Mouse (Mus musculus): ENCODE data around the gene Gm13030. TPM values are rescaled to one million over a fixed set of nuclear protein-coding genes. Genes with fewer than 3 reads are reported as not detected.
"Not testable (repeated sequence)": the region's sequence is repeated elsewhere in the genome, so short reads cannot be mapped to it uniquely, and the experiment has no call there.

Gene Gm13030
- polyA plus RNA-seq, 1 experiment from 2014 or later, result not detected

- no peak for DNase-seq (ENCODE audit: low spot score)
- peaks cover 24% of the 10 kb centered on the region for H3K36me3 ChIP-seq (ENCODE audit: insufficient read depth, low read length)
- 93% methylated on average over 18 of the region's 18 CpGs for WGBS
- H3K4me2 ChIP-seq (replicated peaks; ENCODE audit: low read depth, low read length), result no peak overlapping the region
- no peaks in the 10 kb centered on the region for H3K9me3 ChIP-seq (ENCODE audit: low read length)
- H3K4me3 ChIP-seq (ENCODE audit: low read depth, low read length), result no peak overlapping the region
- no peaks in the 10 kb centered on the region for H3K4me1 ChIP-seq (ENCODE audit: insufficient read depth, low read depth, low read length)
- no peak overlapping the region for H3K27ac ChIP-seq (ENCODE audit: low read length)
- TF ChIP-seq EP300 (IDR thresholded peaks at IDR 0.05) (no peak), CTCF (IDR thresholded peaks at IDR 0.05) (no peak)
- ATAC-seq, result no peak
- no peak overlapping the region for H3K9ac ChIP-seq (replicated peaks; ENCODE audit: low read depth)
- no peaks in the 10 kb centered on the region for H3K27me3 ChIP-seq (replicated peaks; ENCODE audit: insufficient read depth, low read length)
Observed at GRCm38 (mm10) chr4:138905624-138906337, 32.0 kb upstream of the Gm13030 start.

- H3K36me3 ChIP-seq (ENCODE audit: insufficient read depth, low read length), result peaks cover 31% of the 10 kb centered on the region
- 69% methylated on average over 7 of the region's 7 CpGs for WGBS
- ATAC-seq (no peak), DNase-seq (ENCODE audit: low spot score) (no peak)
- H3K4me1 ChIP-seq (ENCODE audit: insufficient read depth, low read depth, low read length), result no peaks in the 10 kb centered on the region
- no peaks in the 10 kb centered on the region for H3K27me3 ChIP-seq (replicated peaks; ENCODE audit: insufficient read depth, low read length)
- TF ChIP-seq CTCF (IDR thresholded peaks at IDR 0.05) (no peak), EP300 (IDR thresholded peaks at IDR 0.05) (no peak)
- no peak overlapping the region for H3K4me2 ChIP-seq (replicated peaks; ENCODE audit: low read depth, low read length)
- no peak overlapping the region for H3K9ac ChIP-seq (replicated peaks; ENCODE audit: low read depth)
- no peak overlapping the region for H3K4me3 ChIP-seq (ENCODE audit: low read depth, low read length)
- no peaks in the 10 kb centered on the region for H3K9me3 ChIP-seq (ENCODE audit: low read length)
- no peak overlapping the region for H3K27ac ChIP-seq (ENCODE audit: low read length)
Observed at GRCm38 (mm10) chr4:138899361-138899760, 25.6 kb upstream of the Gm13030 start.

- not testable (repeated sequence) for H3K27me3 ChIP-seq (replicated peaks; ENCODE audit: insufficient read depth, low read length); H3K27ac ChIP-seq (ENCODE audit: low read length); H3K4me1 ChIP-seq (ENCODE audit: insufficient read depth, low read depth, low read length); H3K9ac ChIP-seq (replicated peaks; ENCODE audit: low read depth); ATAC-seq; H3K9me3 ChIP-seq (ENCODE audit: low read length); H3K4me3 ChIP-seq (ENCODE audit: low read depth, low read length); H3K4me2 ChIP-seq (replicated peaks; ENCODE audit: low read depth, low read length); DNase-seq (ENCODE audit: low spot score)
- H3K36me3 ChIP-seq (ENCODE audit: insufficient read depth, low read length), result peaks cover 25% of the 10 kb centered on the region
- 88% methylated on average over 11 of the region's 11 CpGs for WGBS
Observed at GRCm38 (mm10) chr4:138893789-138894188, 20.0 kb upstream of the Gm13030 start.

GRCm38 (mm10) chr4:138892655-138893054 is 18.9 kb upstream of the Gm13030 start:
- no peak for ATAC-seq
- 73% methylated on average over 6 of the region's 6 CpGs for WGBS

GRCm38 (mm10) chr4:138889635-138890034 is 15.9 kb upstream of the Gm13030 start:
- ATAC-seq (peak; percentile 81), DNase-seq (ENCODE audit: low spot score) (peak; percentile 53)
- no peak overlapping the region for H3K9ac ChIP-seq (replicated peaks; ENCODE audit: low read depth)
- 42% methylated on average over 8 of the region's 8 CpGs for WGBS
- no peak overlapping the region for H3K27ac ChIP-seq (ENCODE audit: low read length)
- H3K4me3 ChIP-seq (ENCODE audit: low read depth, low read length), result no peak overlapping the region
- H3K36me3 ChIP-seq (ENCODE audit: insufficient read depth, low read length), result 0 out of 2 replicates have a peak, but pooled peaks cover 5% of the 10 kb centered on the region
- H3K4me2 ChIP-seq (replicated peaks; ENCODE audit: low read depth, low read length), result no peak overlapping the region
- H3K4me1 ChIP-seq (ENCODE audit: insufficient read depth, low read depth, low read length), result no peaks in the 10 kb centered on the region
- H3K9me3 ChIP-seq (ENCODE audit: low read length), result no peaks in the 10 kb centered on the region
- no peaks in the 10 kb centered on the region for H3K27me3 ChIP-seq (replicated peaks; ENCODE audit: insufficient read depth, low read length)
- TF ChIP-seq EP300 (IDR thresholded peaks at IDR 0.05), result no peak
- TF ChIP-seq CTCF (IDR thresholded peaks at IDR 0.05), result no peak

More at GRCm38 (mm10) chr4:138892655-138893054, 18.9 kb upstream of the Gm13030 start:
- peaks cover 21% of the 10 kb centered on the region for H3K36me3 ChIP-seq (ENCODE audit: insufficient read depth, low read length)
- H3K27me3 ChIP-seq (replicated peaks; ENCODE audit: insufficient read depth, low read length), result no peaks in the 10 kb centered on the region
- H3K4me1 ChIP-seq (ENCODE audit: insufficient read depth, low read depth, low read length), result no peaks in the 10 kb centered on the region
- no peaks in the 10 kb centered on the region for H3K9me3 ChIP-seq (ENCODE audit: low read length)
- peak; percentile 13 for DNase-seq (ENCODE audit: low spot score)
- TF ChIP-seq EP300 (IDR thresholded peaks at IDR 0.05) (no peak), CTCF (IDR thresholded peaks at IDR 0.05) (no peak)
- no peak overlapping the region for H3K27ac ChIP-seq (ENCODE audit: low read length)
- no peak overlapping the region for H3K4me3 ChIP-seq (ENCODE audit: low read depth, low read length)
- H3K9ac ChIP-seq (replicated peaks; ENCODE audit: low read depth), result no peak overlapping the region
- H3K4me2 ChIP-seq (replicated peaks; ENCODE audit: low read depth, low read length), result no peak overlapping the region

- DNase-seq (ENCODE audit: low spot score), result no peak
- no peak for TF ChIP-seq CTCF (IDR thresholded peaks at IDR 0.05)
- TF ChIP-seq EP300 (IDR thresholded peaks at IDR 0.05), result no peak
- H3K9ac ChIP-seq (replicated peaks; ENCODE audit: low read depth), result no peak overlapping the region
- no peak overlapping the region for H3K4me2 ChIP-seq (replicated peaks; ENCODE audit: low read depth, low read length)
- H3K27ac ChIP-seq (ENCODE audit: low read length), result 0 out of 2 replicates have a peak overlapping the region, but pooled peaks have one; percentile 9
- no peaks in the 10 kb centered on the region for H3K9me3 ChIP-seq (ENCODE audit: low read length)
- H3K27me3 ChIP-seq (replicated peaks; ENCODE audit: insufficient read depth, low read length), result no peaks in the 10 kb centered on the region
- no peak overlapping the region for H3K4me3 ChIP-seq (ENCODE audit: low read depth, low read length)
- H3K36me3 ChIP-seq (ENCODE audit: insufficient read depth, low read length), result 0 out of 2 replicates have a peak, but pooled peaks cover under 1% of the 10 kb centered on the region
- WGBS, result 45% methylated on average over 7 of the region's 7 CpGs
- no peaks in the 10 kb centered on the region for H3K4me1 ChIP-seq (ENCODE audit: insufficient read depth, low read depth, low read length)
- no peak for ATAC-seq
Observed at GRCm38 (mm10) chr4:138889165-138889564, 15.4 kb upstream of the Gm13030 start.

Data from lung, postnatal 0 days (tissue).